Mouse (Mus musculus): ENCODE measurements at regions not wholly inside any gene's neighbourhood (a gene's known extent, or its start where the extent isn't known, plus 50 kb on each side); places are given as distances from the start of the nearest gene placed in this dataset.

DNA sequence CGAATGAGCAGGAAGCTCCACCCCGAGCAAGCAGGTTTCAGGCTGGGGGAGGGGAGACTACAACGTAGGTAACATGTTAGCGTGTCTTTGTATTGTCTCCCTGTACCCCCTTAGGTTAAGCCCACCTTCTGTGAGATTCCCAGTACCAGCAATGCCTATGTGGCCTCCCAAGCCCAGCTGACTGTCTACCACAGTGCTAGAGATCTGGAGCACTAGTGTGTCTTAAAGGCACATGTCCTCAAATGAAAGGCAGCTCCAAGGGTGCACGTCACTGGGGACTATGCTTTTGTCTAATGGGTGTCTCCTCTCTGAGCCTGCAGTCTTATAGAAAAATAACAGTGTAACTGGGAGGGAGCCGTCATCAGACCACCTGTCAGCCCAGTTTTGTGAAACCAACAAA, 65.9 kb upstream of the Ttc29 start:
- 85% methylated on average over 5 of the region's 6 CpGs for WGBS
- Histone ChIP-seq H3K9ac (ENCODE audit: low read depth, low read length, severe bottlenecking) (no peak overlapping the region), H3K4me3 (replicated peaks; ENCODE audit: low read length) (no peak overlapping the region), H3K4me2 (replicated peaks; ENCODE audit: low read depth, low read length, severe bottlenecking) (no peak overlapping the region), H3K27ac (replicated peaks; ENCODE audit: low read depth, low read length) (no peak overlapping the region), H3K9me3 (ENCODE audit: control insufficient read depth, low read length) (no peaks in the 10 kb centered on the region), H3K27me3 (ENCODE audit: control insufficient read depth, insufficient read depth, low read length) (no peaks in the 10 kb centered on the region), H3K36me3 (ENCODE audit: control insufficient read depth, insufficient read depth, low read length) (no peaks in the 10 kb centered on the region), H3K4me1 (ENCODE audit: control insufficient read depth, insufficient read depth, low read length) (no peaks in the 10 kb centered on the region)
- TF ChIP-seq POLR2A (IDR thresholded peaks at IDR 0.05; ENCODE audit: borderline replicate concordance, extremely low read depth, insufficient read depth, insufficient read length), result no peak
- no peak for DNase-seq (ENCODE audit: low spot score)
- ATAC-seq (ENCODE audit: low FRiP score, low read depth), result no peak

GRCm38 (mm10) chr8:78148006-78148405, 65.1 kb upstream of the Ttc29 start:
- Histone ChIP-seq H3K4me1 (ENCODE audit: control insufficient read depth, insufficient read depth, low read length) (no peaks in the 10 kb centered on the region), H3K27me3 (ENCODE audit: control insufficient read depth, insufficient read depth, low read length) (no peaks in the 10 kb centered on the region), H3K4me2 (replicated peaks; ENCODE audit: low read depth, low read length, severe bottlenecking) (no peak overlapping the region), H3K9me3 (ENCODE audit: control insufficient read depth, low read length) (no peaks in the 10 kb centered on the region), H3K27ac (replicated peaks; ENCODE audit: low read depth, low read length) (no peak overlapping the region), H3K9ac (ENCODE audit: low read depth, low read length, severe bottlenecking) (no peak overlapping the region), H3K36me3 (ENCODE audit: control insufficient read depth, insufficient read depth, low read length) (no peaks in the 10 kb centered on the region), H3K4me3 (replicated peaks; ENCODE audit: low read length) (no peak overlapping the region)
- DNase-seq (ENCODE audit: low spot score) (no peak), ATAC-seq (ENCODE audit: low FRiP score, low read depth) (no peak)
- 76% methylated on average over 2 of the region's 2 CpGs for WGBS
- no peak for TF ChIP-seq POLR2A (IDR thresholded peaks at IDR 0.05; ENCODE audit: borderline replicate concordance, extremely low read depth, insufficient read depth, insufficient read length)

DNA sequence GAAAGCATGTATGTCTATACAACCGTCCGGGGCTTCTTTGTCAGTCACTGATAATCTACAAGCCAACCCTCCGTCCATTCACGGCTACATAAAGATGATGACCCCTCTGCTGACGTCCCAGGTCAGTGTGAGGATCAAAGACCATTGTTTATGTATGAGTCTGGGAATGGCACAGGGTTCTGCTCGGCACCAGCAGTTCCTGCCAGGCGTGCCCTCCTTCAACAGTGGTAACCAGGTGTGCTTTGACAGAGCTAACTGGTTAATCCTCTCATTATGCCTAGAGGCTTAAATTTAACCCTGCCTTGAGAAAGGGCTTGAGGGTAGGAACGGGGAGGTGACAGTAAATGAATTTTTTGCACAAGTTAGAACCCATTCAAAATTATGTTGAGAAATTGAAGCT, 58.2 kb upstream of the Ttc29 start:
- no peaks in the 10 kb centered on the region for H3K36me3 ChIP-seq (ENCODE audit: control insufficient read depth, insufficient read depth, low read length)
- H3K9ac ChIP-seq (ENCODE audit: low read depth, low read length, severe bottlenecking), result no peak overlapping the region
- ATAC-seq (ENCODE audit: low FRiP score, low read depth), result no peak
- H3K27ac ChIP-seq (replicated peaks; ENCODE audit: low read depth, low read length), result no peak overlapping the region
- H3K9me3 ChIP-seq (ENCODE audit: control insufficient read depth, low read length), result no peaks in the 10 kb centered on the region
- WGBS, result 44% methylated on average over 8 of the region's 8 CpGs
- TF ChIP-seq POLR2A (IDR thresholded peaks at IDR 0.05; ENCODE audit: borderline replicate concordance, extremely low read depth, insufficient read depth, insufficient read length), result no peak
- H3K4me1 ChIP-seq (ENCODE audit: control insufficient read depth, insufficient read depth, low read length), result no peaks in the 10 kb centered on the region
- no peaks in the 10 kb centered on the region for H3K27me3 ChIP-seq (ENCODE audit: control insufficient read depth, insufficient read depth, low read length)
- no peak overlapping the region for H3K4me3 ChIP-seq (replicated peaks; ENCODE audit: low read length)
- H3K4me2 ChIP-seq (replicated peaks; ENCODE audit: low read depth, low read length, severe bottlenecking), result no peak overlapping the region
- no peak for DNase-seq (ENCODE audit: low spot score)

DNA sequence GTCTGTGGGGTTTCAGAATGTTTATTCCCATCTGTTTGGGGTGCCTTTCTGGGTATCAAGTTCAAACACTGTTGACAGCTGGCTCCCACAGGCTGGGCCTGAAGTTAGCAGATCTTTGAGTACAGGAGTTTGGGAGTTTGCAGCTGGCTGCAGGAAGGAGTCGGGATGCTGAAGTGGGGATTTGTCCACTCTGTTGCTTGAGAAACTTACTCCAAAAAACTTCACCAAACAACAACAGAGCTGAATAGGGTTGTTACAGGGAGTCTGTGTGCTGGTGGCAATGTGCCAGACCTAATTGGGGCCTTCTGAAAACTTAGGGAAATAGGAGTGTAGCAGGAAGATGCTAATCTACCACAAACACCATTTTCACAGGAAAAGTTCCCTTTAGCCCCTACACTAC, 51.1 kb upstream of the Ttc29 start:
- no peak overlapping the region for H3K4me3 ChIP-seq (replicated peaks; ENCODE audit: low read length)
- H3K36me3 ChIP-seq (ENCODE audit: control insufficient read depth, insufficient read depth, low read length), result no peaks in the 10 kb centered on the region
- H3K27ac ChIP-seq (replicated peaks; ENCODE audit: low read depth, low read length), result no peak overlapping the region
- no peak for TF ChIP-seq POLR2A (IDR thresholded peaks at IDR 0.05; ENCODE audit: borderline replicate concordance, extremely low read depth, insufficient read depth, insufficient read length)
- H3K27me3 ChIP-seq (ENCODE audit: control insufficient read depth, insufficient read depth, low read length), result no peaks in the 10 kb centered on the region
- no peaks in the 10 kb centered on the region for H3K4me1 ChIP-seq (ENCODE audit: control insufficient read depth, insufficient read depth, low read length)
- DNase-seq (ENCODE audit: low spot score), result no peak
- no peak overlapping the region for H3K9ac ChIP-seq (ENCODE audit: low read depth, low read length, severe bottlenecking)
- H3K4me2 ChIP-seq (replicated peaks; ENCODE audit: low read depth, low read length, severe bottlenecking), result no peak overlapping the region
- ATAC-seq (ENCODE audit: low FRiP score, low read depth), result no peak
- H3K9me3 ChIP-seq (ENCODE audit: control insufficient read depth, low read length), result no peaks in the 10 kb centered on the region
- WGBS, result 28% methylated on average over 1 of the region's 1 CpGs

DNA sequence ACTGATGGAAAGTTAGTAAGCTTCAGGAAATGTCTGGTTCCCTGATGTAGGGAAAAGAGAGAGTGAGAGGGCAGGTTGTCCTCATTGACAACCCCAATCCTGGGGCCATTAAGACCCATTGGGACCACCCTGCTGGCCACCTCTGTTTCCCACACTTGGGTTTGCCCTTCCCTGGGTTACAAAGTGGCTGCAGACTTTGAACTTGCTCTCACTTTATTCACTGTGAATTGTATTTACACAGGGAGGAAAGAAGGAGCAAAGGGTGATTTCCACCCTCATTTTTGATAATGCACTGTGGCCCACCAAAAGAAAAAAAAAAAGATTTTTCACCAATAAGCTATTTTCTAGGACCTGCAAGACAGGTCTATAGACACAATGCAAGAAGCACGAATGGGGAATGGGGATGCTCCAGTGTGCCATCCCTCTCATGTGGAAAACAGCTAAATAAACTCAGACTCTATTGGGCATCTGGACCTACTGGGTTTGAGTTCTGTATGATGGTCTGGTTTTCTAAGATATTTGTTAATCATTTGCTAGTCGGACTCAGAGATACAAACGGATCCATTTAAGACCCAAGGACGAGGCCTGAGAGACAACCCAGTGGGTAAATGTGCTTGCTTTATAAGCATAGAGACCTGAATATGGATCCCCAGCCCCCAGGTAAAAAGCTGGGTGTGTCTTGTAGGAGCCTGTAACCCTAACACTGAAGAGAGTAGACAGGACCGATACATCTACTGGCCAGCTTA, 50.2 kb upstream of the Ttc29 start:
- no peaks in the 10 kb centered on the region for H3K9me3 ChIP-seq (ENCODE audit: control insufficient read depth, low read length)

More for the DNA sequence above, 50.2 kb upstream of the Ttc29 start:
- ATAC-seq (ENCODE audit: low FRiP score, low read depth), result no peak
- Histone ChIP-seq H3K4me2 (replicated peaks; ENCODE audit: low read depth, low read length, severe bottlenecking) (no peak overlapping the region), H3K27me3 (ENCODE audit: control insufficient read depth, insufficient read depth, low read length) (no peaks in the 10 kb centered on the region), H3K4me3 (replicated peaks; ENCODE audit: low read length) (no peak overlapping the region), H3K4me1 (ENCODE audit: control insufficient read depth, insufficient read depth, low read length) (no peaks in the 10 kb centered on the region), H3K36me3 (ENCODE audit: control insufficient read depth, insufficient read depth, low read length) (no peaks in the 10 kb centered on the region), H3K9ac (ENCODE audit: low read depth, low read length, severe bottlenecking) (no peak overlapping the region), H3K27ac (replicated peaks; ENCODE audit: low read depth, low read length) (no peak overlapping the region)
- WGBS, result 91% methylated on average over 5 of the region's 5 CpGs
- TF ChIP-seq POLR2A (IDR thresholded peaks at IDR 0.05; ENCODE audit: borderline replicate concordance, extremely low read depth, insufficient read depth, insufficient read length), result no peak
- DNase-seq (ENCODE audit: low spot score), result no peak

Data from limb, embryonic 14.5 days (tissue).